Mouse (Mus musculus) lung, embryonic 16.5 days (tissue): ENCODE results near the gene 4930578G10Rik. TPM values are rescaled to one million over a fixed set of nuclear protein-coding genes. Genes with fewer than 3 reads are reported as not detected.

Experiments
- ATAC-seq: fragments of 200-750 bp; cut with Nextera tagmentation; 2 replicates; pipeline ENCODE4 v1.8.0; 2017; ENCODE audit warnings: low read depth, mild to moderate bottlenecking, moderate library complexity
- H3K27ac ChIP-seq: fragments of 300-500 bp; sonication (generic); 2 replicates; pipeline ENCODE4 v1.5.1; 2014; ENCODE audit warnings: mild to moderate bottlenecking, control low read depth, low read length
- H3K27me3 ChIP-seq: fragments of 300-500 bp; sonication (generic); 2 replicates; pipeline ENCODE4 v1.6.1; 2014; ENCODE audit warnings: low read depth, low read length, mixed read lengths; ENCODE audit not compliant: control insufficient read depth, insufficient read depth
- H3K36me3 ChIP-seq: fragments of 300-500 bp; sonication (generic); 2 replicates; pipeline ENCODE4 v1.6.1; 2014; ENCODE audit warnings: low read length; ENCODE audit not compliant: control insufficient read depth, insufficient read depth
- H3K4me1 ChIP-seq: fragments of 300-500 bp; sonication (generic); replicated peaks from 2 replicates; pipeline ENCODE4 v1.6.1; 2014; ENCODE audit warnings: low read length, mixed read lengths; ENCODE audit not compliant: control insufficient read depth, insufficient read depth
- H3K4me2 ChIP-seq: fragments of 300-500 bp; sonication (generic); 2 replicates; pipeline ENCODE4 v1.6.1; 2014; ENCODE audit warnings: low read depth, low read length, control low read depth
- H3K4me3 ChIP-seq: fragments of 300-500 bp; sonication (generic); 2 replicates; pipeline ENCODE4 v1.5.1; 2014; ENCODE audit warnings: mild to moderate bottlenecking, low read length, control low read depth
- H3K9ac ChIP-seq: fragments of 300-500 bp; sonication (generic); 2 replicates; pipeline ENCODE4 v1.6.1; 2014; ENCODE audit warnings: low read length, control low read depth
- H3K9me3 ChIP-seq: fragments of 300-500 bp; sonication (generic); 2 replicates; pipeline ENCODE4 v1.6.1; 2016; ENCODE audit warnings: low read length; ENCODE audit not compliant: control insufficient read depth
- WGBS: fragments of 180-500 bp; shearing (Covaris S2); extraction: QIAGEN DNeasy Blood & Tissue Kit; methylation state at CpG from one replicate; pipeline ENCODE4 v1.1.7; 2014; 5-methylcytosine and 5-hydroxymethylcytosine counted together
- polyA plus RNA-seq: library from polyadenylated mRNA; unstranded; fragments of >200 nt; fragmentation: Nextera tagmentation; extraction: Ambion mirVana; gene quantifications from 2 replicates; pipeline ENCODE4 v1.2.1, GENCODE M21; 2015

The 4930578G10Rik gene
- polyA plus RNA-seq, 1 experiment from 2014 or later, result not detected

DNA sequence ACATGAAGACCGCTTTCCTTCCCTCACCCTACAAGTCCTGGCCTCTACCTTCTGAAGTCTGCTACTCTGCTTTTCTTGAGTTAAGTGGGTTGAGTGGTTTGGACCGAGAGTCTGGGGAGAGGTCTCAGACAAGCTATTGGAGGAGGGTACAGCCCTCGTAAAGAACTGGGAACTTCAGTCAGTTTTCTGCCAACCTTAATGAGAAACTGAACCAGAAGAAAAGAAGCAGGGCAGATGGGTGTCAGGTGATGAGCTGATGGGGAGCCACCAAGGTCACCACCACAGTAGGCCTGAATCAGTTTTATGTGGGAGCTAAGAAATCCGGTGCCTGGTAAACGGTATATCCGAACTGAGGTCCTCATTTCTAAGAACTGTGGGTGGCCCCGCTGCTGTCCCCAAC, 136.8 kb downstream of the 4930578G10Rik start:
- Histone ChIP-seq H3K4me2 (no peak overlapping the region), H3K27me3 (no peaks in the 10 kb centered on the region), H3K36me3 (no peaks in the 10 kb centered on the region), H3K4me1 (no peaks in the 10 kb centered on the region), H3K9me3 (no peaks in the 10 kb centered on the region), H3K9ac (no peak overlapping the region), H3K27ac (no peak overlapping the region), H3K4me3 (no peak overlapping the region)
- 83% methylated on average over 7 of the region's 7 CpGs for WGBS
- ATAC-seq, result no peak

- Histone ChIP-seq H3K4me1 (no peaks in the 10 kb centered on the region), H3K9ac (no peak overlapping the region), H3K4me2 (no peak overlapping the region), H3K4me3 (no peak overlapping the region), H3K27ac (no peak overlapping the region), H3K27me3 (no peaks in the 10 kb centered on the region), H3K36me3 (no peaks in the 10 kb centered on the region), H3K9me3 (no peaks in the 10 kb centered on the region)
- no peak for ATAC-seq
- 68% methylated on average over 16 of the region's 16 CpGs for WGBS
These were observed 137.5 kb downstream of the 4930578G10Rik start for GRCm38 (mm10) chr4:42872746-42873435.

- no peaks in the 10 kb centered on the region for H3K36me3 ChIP-seq
- H3K9ac ChIP-seq, result no peak within 1 kb of the TSS
- H3K9me3 ChIP-seq, result no peaks in the 10 kb centered on the region
- no peak within 1 kb of the TSS for H3K27ac ChIP-seq
- no peaks in the 10 kb centered on the region for H3K4me1 ChIP-seq
- H3K4me3 ChIP-seq, result no peak within 1 kb of the TSS
- H3K4me2 ChIP-seq, result no peak within 1 kb of the TSS
- WGBS, result 78% methylated on average over 7 of the region's 7 CpGs
- ATAC-seq, result no peak
- H3K27me3 ChIP-seq, result no peaks in the 10 kb centered on the region
These were observed 138.8 kb downstream of the 4930578G10Rik start, which contains the start of gene Fam205c for GRCm38 (mm10) chr4:42874134-42874533. TSS of gene Fam205c (minus strand) at chr4:42874234.

- no peak overlapping the region for H3K4me2 ChIP-seq
- H3K27ac ChIP-seq, result no peak overlapping the region
- H3K4me3 ChIP-seq, result no peak overlapping the region
- no peaks in the 10 kb centered on the region for H3K9me3 ChIP-seq
- ATAC-seq, result peak; percentile 75; the same call in 1 of the 2 replicates
- no peaks in the 10 kb centered on the region for H3K27me3 ChIP-seq
- WGBS, result 31% methylated on average over 5 of the region's 5 CpGs
- H3K36me3 ChIP-seq, result no peaks in the 10 kb centered on the region
- no peaks in the 10 kb centered on the region for H3K4me1 ChIP-seq
- H3K9ac ChIP-seq, result no peak overlapping the region
These were observed 141.4 kb downstream of the 4930578G10Rik start for GRCm38 (mm10) chr4:42876586-42877291.

GRCm38 (mm10) chr4:42877657-42878056, 142.3 kb downstream of the 4930578G10Rik start:
- Histone ChIP-seq H3K36me3 (no peaks in the 10 kb centered on the region), H3K4me3 (no peak overlapping the region), H3K27ac (no peak overlapping the region), H3K4me1 (no peaks in the 10 kb centered on the region), H3K9me3 (no peaks in the 10 kb centered on the region), H3K9ac (no peak overlapping the region), H3K27me3 (no peaks in the 10 kb centered on the region), H3K4me2 (no peak overlapping the region)
- 75% methylated on average over 2 of the region's 2 CpGs for WGBS
- ATAC-seq, result no peak

DNA sequence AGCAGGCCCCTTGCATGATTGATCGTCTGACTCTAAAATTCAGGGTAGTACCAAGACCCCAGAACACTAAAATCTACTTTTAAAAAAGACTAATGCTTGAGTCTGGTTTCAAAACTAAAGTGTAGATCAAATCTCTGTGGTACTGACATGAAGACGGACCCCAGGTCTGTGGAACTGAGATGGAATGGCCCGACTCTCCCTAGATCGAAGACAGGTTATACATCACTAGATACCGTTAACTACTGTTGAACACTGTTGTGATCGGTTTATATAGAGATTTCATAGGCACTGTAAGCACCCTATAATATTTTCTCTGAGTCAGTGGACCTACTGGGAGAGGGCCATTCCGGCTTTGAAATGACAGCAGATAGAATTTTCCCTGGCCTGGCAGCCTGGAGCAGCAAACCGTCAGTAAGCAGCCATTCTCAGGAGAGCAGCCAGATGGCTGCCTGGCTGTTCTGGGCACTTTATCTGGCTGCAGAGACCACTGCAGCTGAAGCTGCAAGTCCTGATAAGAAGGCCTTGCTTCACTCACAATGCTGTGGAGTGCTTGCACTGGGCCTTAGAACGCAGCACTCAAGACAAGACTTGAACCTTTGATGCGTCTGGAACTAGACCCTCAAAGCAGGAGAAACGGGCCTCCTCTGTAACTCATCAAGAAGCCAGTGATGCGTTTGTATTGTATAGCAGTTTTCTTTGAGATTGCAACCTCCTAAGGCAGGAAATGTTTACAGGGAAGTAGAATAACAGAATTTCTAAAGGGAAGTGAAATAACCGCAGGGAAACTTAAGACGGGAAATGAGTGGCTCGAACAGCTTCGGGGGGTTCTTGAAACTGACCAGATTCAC, 144.7 kb downstream of the 4930578G10Rik start:
- no peak overlapping the region for H3K4me2 ChIP-seq
- no peaks in the 10 kb centered on the region for H3K4me1 ChIP-seq
- H3K4me3 ChIP-seq, result no peak overlapping the region
- no peak overlapping the region for H3K9ac ChIP-seq
- no peak overlapping the region for H3K27ac ChIP-seq
- no peaks in the 10 kb centered on the region for H3K36me3 ChIP-seq
- H3K27me3 ChIP-seq, result no peaks in the 10 kb centered on the region
- no peak for ATAC-seq
- 64% methylated on average over 16 of the region's 16 CpGs for WGBS
- no peaks in the 10 kb centered on the region for H3K9me3 ChIP-seq

GRCm38 (mm10) chr4:42880677-42880948, 145.3 kb downstream of the 4930578G10Rik start:
- Histone ChIP-seq H3K27me3 (no peaks in the 10 kb centered on the region), H3K4me2 (no peak overlapping the region), H3K9me3 (no peaks in the 10 kb centered on the region), H3K4me3 (no peak overlapping the region), H3K4me1 (no peaks in the 10 kb centered on the region), H3K36me3 (no peaks in the 10 kb centered on the region), H3K9ac (no peak overlapping the region), H3K27ac (no peak overlapping the region)
- ATAC-seq, result no peak
- WGBS, result 35% methylated on average over 1 of the region's 1 CpGs

DNA sequence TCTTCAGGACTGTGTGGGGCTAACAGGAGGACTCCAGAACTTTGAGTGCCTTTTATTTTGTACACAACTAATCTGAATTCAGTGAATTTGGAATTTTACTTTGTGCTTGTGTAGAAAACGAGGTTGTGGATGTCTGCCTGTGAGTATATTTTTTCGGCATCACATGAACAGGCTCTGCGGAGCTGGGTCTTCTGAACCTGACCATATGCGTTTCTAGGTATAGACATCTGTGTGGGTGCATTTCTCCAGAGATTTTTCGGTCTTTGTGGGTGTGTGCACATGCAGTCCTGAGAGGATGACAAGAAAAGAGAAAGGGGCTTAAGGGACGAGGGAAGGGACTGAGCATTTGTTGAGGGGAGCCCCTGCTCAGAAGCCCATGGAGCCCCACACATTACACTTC, 151.6 kb downstream of the 4930578G10Rik start:
- H3K4me3 ChIP-seq, result no peak overlapping the region
- WGBS, result 88% methylated on average over 6 of the region's 6 CpGs
- H3K4me1 ChIP-seq, result no peaks in the 10 kb centered on the region
- H3K27ac ChIP-seq, result no peak overlapping the region
- no peak overlapping the region for H3K4me2 ChIP-seq
- ATAC-seq, result no peak
- H3K36me3 ChIP-seq, result no peaks in the 10 kb centered on the region
- no peak overlapping the region for H3K9ac ChIP-seq
- H3K27me3 ChIP-seq, result no peaks in the 10 kb centered on the region
- no peaks in the 10 kb centered on the region for H3K9me3 ChIP-seq

DNA sequence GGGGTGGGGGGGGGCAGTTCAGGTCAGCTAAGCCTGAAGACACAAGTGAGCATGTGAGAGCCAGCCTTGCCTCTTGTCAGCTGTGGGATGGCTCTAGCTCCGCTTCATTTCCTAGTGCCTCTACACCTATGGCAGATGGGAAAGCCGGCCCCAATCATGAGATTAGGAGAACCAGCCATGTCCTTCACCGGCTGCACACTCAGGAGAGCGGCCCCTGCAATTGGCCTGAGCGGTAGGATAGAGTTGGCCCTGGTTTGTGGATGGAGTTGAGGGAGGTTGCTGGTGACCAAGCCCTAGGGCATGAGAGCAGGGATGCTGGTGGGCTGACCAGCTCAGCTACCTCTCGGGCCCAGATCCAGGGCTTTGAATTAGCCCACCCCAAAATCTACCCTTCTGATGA, 153.5 kb downstream of the 4930578G10Rik start:
- Histone ChIP-seq H3K9me3 (no peaks in the 10 kb centered on the region), H3K27me3 (no peaks in the 10 kb centered on the region), H3K4me1 (no peaks in the 10 kb centered on the region), H3K36me3 (no peaks in the 10 kb centered on the region), H3K27ac (no peak overlapping the region), H3K4me2 (no peak overlapping the region), H3K4me3 (no peak overlapping the region), H3K9ac (no peak overlapping the region)
- 91% methylated on average over 6 of the region's 6 CpGs for WGBS
- no peak for ATAC-seq
